Mouse (Mus musculus): ENCODE data around the gene P2ry2.
A peak's percentile ranks its signal among the peaks of the same experiment; 100 is the strongest.

P2ry2 gene

GRCm38 (mm10) chr7:101012541-101012940 is at the start of gene P2ry2:
TSS of gene P2ry2 (minus strand) at chr7:101012866.
- no peak for DNase-seq (ENCODE audit: low spot score in 2 of 2)

- peak; percentile 33 to 55 for DNase-seq (ENCODE audit: low spot score in 2 of 2)
These were observed 49.6 kb upstream of the P2ry2 start for GRCm38 (mm10) chr7:101062246-101062645.

GRCm38 (mm10) chr7:101061381-101061780 is 48.7 kb upstream of the P2ry2 start:
- peak in 1 of 2 experiments; percentile 88 for DNase-seq (ENCODE audit: low spot score in 2 of 2)

- no peak for DNase-seq (ENCODE audit: low spot score in 2 of 2)
These were observed 47.8 kb upstream of the P2ry2 start for GRCm38 (mm10) chr7:101060476-101060875.

GRCm38 (mm10) chr7:101059188-101059587 is 46.5 kb upstream of the P2ry2 start:
- DNase-seq (ENCODE audit: low spot score in 2 of 2) = no peak

- DNase-seq (ENCODE audit: low spot score in 2 of 2) = no peak
These were observed 44.6 kb upstream of the P2ry2 start for GRCm38 (mm10) chr7:101057309-101057708.

GRCm38 (mm10) chr7:101053136-101053535 is 40.5 kb upstream of the P2ry2 start:
- DNase-seq (ENCODE audit: low spot score in 2 of 2) = no peak

GRCm38 (mm10) chr7:101051551-101052221 is 39.0 kb upstream of the P2ry2 start:
- DNase-seq (ENCODE audit: low spot score in 2 of 2) = peak in 1 of 2 experiments; percentile 53

- no peak for DNase-seq (ENCODE audit: low spot score in 2 of 2)
These were observed 38.3 kb upstream of the P2ry2 start for GRCm38 (mm10) chr7:101050724-101051550.

- DNase-seq (ENCODE audit: low spot score in 2 of 2) = no peak
These were observed 36.8 kb upstream of the P2ry2 start for GRCm38 (mm10) chr7:101049326-101050087.

- no peak for DNase-seq (ENCODE audit: low spot score in 2 of 2)
These were observed 35.6 kb upstream of the P2ry2 start for GRCm38 (mm10) chr7:101048247-101048646.

- no peak for DNase-seq (ENCODE audit: low spot score in 2 of 2)
These were observed 31.3 kb upstream of the P2ry2 start for GRCm38 (mm10) chr7:101043846-101044541.

GRCm38 (mm10) chr7:101041977-101042749 is 29.5 kb upstream of the P2ry2 start:
- DNase-seq (ENCODE audit: low spot score in 2 of 2) = no peak

GRCm38 (mm10) chr7:101041544-101041943 is 28.9 kb upstream of the P2ry2 start:
- no peak for DNase-seq (ENCODE audit: low spot score in 2 of 2)

GRCm38 (mm10) chr7:101033371-101033770 is 20.7 kb upstream of the P2ry2 start:
- no peak for DNase-seq (ENCODE audit: low spot score in 2 of 2)

- DNase-seq (ENCODE audit: low spot score in 2 of 2) = no peak
These were observed 18.6 kb upstream of the P2ry2 start for GRCm38 (mm10) chr7:101031234-101031633.

- DNase-seq (ENCODE audit: low spot score in 2 of 2) = no peak
These were observed 18.1 kb upstream of the P2ry2 start for GRCm38 (mm10) chr7:101030756-101031155.

GRCm38 (mm10) chr7:101029446-101029845 is 16.8 kb upstream of the P2ry2 start:
- no peak for DNase-seq (ENCODE audit: low spot score in 2 of 2)

GRCm38 (mm10) chr7:101028991-101029390 is 16.3 kb upstream of the P2ry2 start:
- no peak for DNase-seq (ENCODE audit: low spot score in 2 of 2)

- DNase-seq (ENCODE audit: low spot score in 2 of 2) = no peak
These were observed 15.7 kb upstream of the P2ry2 start for GRCm38 (mm10) chr7:101028444-101028757.

All from left cerebral cortex, adult 9 months (tissue).